Mouse (Mus musculus) naive thymus-derived CD4-positive, alpha-beta T cell, adult 5 months (primary cell): ENCODE results near the gene Gpr33. TPM values are rescaled to one million over a fixed set of nuclear protein-coding genes. Genes with fewer than 3 reads are reported as not detected.

Experiments
- polyA plus RNA-seq: library from polyadenylated mRNA; unstranded; fragments of 100-300 nt; shearing (Covaris generic); gene quantifications from one replicate; pipeline ENCODE4 v1.2.1, GENCODE M21; 2017

Gene Gpr33
- polyA plus RNA-seq, result not detected

GRCm38 (mm10) chr12:52027963-52028362 lies at the start of gene Gpr33:
Gpr33 (minus strand) TSS chr12:52028063.

GRCm38 (mm10) chr12:52005877-52006632 lies 21.8 kb downstream of the Gpr33 start, which contains the start of gene Dtd2:
Dtd2 (minus strand) TSS chr12:52006501.

Other genes with a start within 250 kb of the Gpr33 start
- 116 TPM for gene Hectd1, start 198.5 kb downstream of the Gpr33 start, polyA plus RNA-seq
- gene Heatr5a, start 56.7 kb downstream of the Gpr33 start, polyA plus RNA-seq, result 35.2 TPM
- 5.7 TPM for gene Dtd2, start 21.6 kb downstream of the Gpr33 start, polyA plus RNA-seq
- gene Nubpl, start 69.7 kb upstream of the Gpr33 start, polyA plus RNA-seq, result 5.2 TPM